Mouse (Mus musculus): Measurements from ENCODE around the gene Rin1.

Gene Rin1

DNA sequence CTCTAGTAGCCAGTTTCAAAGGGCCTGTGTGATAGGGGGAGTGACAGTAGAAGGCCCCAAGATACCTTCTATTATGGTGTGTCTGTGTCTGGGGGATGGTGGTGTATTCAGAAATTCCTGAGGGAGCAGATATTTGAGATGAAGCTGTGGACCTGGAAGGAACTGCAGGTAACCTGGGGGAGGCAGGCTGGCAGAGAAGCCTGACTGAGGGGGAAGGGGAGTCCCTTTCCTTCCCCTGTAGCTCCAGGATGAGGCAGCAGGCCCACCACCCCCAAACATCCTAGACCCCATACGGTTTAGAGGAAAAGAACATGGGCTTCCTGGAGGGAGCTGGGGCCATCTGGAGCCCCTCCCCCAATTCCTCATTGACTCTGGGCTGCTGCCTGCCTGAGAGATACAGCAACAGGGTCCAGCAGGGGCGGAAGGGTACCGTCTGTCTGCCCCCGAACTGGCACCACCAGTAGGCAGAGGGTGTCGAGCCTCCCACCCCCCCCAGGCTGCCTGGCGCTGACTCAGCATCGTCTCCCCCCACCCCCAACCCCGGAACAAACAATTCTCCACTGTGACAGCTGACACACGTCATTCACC lies 45.7 kb downstream of the Rin1 start:
- DNase-seq = peak in 1 of 2 experiments; percentile 38

DNA sequence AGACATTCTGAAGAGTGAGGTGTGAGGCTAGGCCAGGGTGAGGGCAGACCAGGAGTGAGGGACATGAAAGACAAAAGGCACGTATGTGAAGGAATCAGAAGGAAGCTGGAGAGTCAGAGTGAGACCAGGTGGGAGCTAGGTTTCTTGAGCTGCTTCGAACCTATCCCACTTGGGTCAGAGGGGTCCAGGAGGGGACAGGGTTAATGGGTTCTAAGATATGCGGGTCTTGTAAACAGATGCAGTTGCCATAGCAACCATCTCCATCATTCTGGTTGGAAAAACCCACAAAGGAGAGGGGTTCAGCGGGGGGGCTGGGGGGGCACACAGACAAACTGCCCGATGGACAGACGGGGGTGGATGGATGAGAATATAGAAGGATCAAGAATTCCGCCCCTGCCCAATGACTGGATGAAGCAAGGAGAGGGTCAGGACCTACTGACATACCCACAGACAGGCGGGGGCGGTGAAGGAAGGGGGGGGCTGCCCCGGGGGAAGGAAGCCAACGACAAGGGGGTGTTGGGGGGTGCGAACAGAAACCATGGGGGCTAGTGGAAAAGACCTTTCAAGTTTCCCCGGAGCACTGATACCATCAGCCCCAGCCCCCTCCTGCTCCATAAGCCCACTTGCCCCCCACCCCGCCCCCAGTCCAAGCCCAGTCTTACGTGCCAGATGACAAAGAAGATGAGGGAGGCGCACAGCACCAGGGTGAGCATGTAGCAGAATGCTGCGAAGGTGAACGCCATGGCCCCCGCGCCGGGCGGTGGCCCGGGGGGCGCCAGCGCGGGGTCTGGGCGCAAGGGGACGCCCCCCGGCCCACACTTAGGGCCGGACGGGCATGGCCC lies 47.5 kb downstream of the Rin1 start:
- peak in 1 of 2 experiments; percentile 32 for DNase-seq

DNA sequence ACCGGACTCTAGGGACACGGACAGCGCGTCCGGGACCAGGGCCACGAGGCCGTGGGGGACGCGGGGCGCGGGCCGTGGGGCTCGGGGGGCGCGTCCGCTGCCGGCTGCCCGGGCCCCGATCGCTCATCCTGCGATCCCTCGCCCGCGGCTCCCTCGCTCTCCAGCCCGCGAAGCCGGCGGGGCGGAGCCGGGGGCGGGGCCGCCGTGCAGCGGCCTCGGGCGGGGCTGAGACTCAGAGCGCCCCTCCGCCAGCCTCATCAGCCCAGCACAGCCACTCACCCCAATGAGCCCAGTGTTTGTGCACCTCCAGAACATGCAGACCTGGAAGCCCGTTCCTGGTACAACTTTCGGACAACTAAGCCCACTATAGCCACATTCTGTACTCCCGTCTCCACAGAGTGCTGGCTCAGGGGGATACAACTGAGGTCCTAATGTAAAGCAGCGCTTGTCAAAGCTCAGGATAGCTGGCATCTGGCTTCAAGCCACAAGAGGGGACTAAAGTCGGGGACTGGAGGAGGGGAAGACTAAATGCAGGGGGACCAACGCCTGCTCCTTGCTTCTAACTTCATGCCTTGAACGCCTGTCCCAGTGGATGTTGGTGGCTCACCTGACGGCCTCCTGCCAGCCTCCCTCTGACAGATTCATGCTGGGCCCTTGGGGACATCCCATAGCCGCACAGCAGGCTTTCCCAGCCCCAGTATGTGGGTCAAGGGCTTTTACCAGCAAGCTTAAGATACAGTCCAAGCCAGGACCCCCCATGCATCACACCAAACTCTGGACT lies 48.3 kb downstream of the Rin1 start, which contains the start of gene Cnih2:
Gene Cnih2, minus strand, starts transcription at position 159 of the 781 bp plus-strand sequence.
- peak; percentile 55 to 68 for DNase-seq

DNA sequence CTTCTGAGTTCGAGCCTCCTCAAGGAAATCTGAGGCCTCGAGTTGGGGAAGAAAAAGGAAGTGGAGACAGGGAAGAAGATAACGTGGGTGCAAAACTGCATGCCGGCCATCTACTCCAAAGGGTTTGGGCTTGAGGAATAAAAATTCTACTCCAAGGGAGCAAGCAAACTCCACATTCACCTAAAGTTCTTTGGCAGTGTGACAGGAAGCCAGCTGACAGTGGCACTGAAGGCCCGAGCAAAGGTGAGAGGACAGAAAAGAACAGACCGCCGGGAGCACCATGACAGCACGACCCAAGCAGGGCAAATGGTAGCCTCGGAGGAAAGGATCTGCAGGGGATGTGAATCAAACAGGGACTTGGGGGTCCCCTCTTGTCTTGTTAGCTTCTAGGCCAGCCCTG lies 55.8 kb downstream of the Rin1 start:
- DNase-seq = peak; percentile 67 to 77
